Mouse (Mus musculus): ENCODE measurements around the gene Pcbp2. TPM values are rescaled to one million over a fixed set of nuclear protein-coding genes. Genes with fewer than 3 reads are reported as not detected.

The Pcbp2 gene
- polyA plus RNA-seq, 1 experiment from 2014 or later, result 68.4 TPM

DNA sequence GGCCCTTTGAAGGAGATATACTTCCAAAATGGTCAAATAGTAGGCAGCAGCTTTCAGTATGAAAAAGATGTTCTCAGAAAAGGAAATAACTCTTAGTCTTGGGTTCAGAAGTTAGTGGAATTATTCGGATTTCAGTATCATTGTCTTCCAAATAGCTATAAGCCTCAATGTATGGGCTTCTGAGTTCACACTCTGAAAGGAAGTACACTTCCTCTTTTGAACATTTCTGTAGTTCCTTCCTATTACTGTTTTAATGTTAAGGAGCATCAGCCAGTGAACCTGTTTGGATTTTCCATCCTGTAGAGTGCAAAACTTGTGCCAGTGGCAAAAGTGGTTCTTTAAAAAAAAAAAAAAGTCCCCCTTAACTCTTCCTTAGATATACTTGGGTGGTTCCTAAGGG is 38.3 kb upstream of the Pcbp2 start:
- no peak overlapping the region for H3K9ac ChIP-seq (replicated peaks)
- no peak for DNase-seq
- no peaks in the 10 kb centered on the region for H3K27me3 ChIP-seq (ENCODE audit: insufficient read depth, low read length)
- H3K4me3 ChIP-seq (ENCODE audit: low read depth, low read length), result no peak overlapping the region
- H3K36me3 ChIP-seq (replicated peaks; ENCODE audit: insufficient read depth, low read length), result peaks cover 69% of the 10 kb centered on the region
- H3K9me3 ChIP-seq (ENCODE audit: low read length), result no peaks in the 10 kb centered on the region
- WGBS (ENCODE audit: insufficient replicate concordance), result 54% methylated on average over 1 of the region's 1 CpGs
- no peak overlapping the region for H3K4me2 ChIP-seq (ENCODE audit: low read depth, low read length)
- no peaks in the 10 kb centered on the region for H3K4me1 ChIP-seq (ENCODE audit: insufficient read depth)
- H3K27ac ChIP-seq (ENCODE audit: low read depth), result no peak overlapping the region
- ATAC-seq, result no peak
- TF ChIP-seq EP300 (IDR thresholded peaks at IDR 0.05; ENCODE audit: low read depth) (no peak), CTCF (IDR thresholded peaks at IDR 0.05; ENCODE audit: low read depth) (no peak)

DNA sequence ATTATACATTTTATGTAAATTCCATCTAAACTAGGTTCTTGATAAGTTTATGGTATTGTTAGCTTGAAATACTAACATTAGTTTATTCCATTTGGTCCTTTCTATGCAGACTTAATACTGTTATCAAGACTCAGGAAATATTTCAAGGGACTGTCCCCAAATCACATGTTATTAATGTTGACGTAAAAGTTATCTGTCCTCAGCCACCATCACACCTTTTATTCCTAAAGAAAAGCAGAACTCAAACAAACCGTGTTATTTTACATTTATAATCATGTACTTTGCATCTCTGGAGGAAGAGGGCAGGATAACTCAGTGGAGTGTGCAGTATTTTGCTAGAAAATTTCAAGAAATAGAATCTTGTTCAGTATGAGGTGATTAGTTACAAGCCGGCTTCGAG is 37.2 kb upstream of the Pcbp2 start:
- TF ChIP-seq EP300 (IDR thresholded peaks at IDR 0.05; ENCODE audit: low read depth), result no peak
- no peak for TF ChIP-seq CTCF (IDR thresholded peaks at IDR 0.05; ENCODE audit: low read depth)
- Histone ChIP-seq H3K4me1 (ENCODE audit: insufficient read depth) (no peaks in the 10 kb centered on the region), H3K9ac (replicated peaks) (no peak overlapping the region), H3K36me3 (replicated peaks; ENCODE audit: insufficient read depth, low read length) (peaks cover 63% of the 10 kb centered on the region), H3K4me3 (ENCODE audit: low read depth, low read length) (no peak overlapping the region), H3K27me3 (ENCODE audit: insufficient read depth, low read length) (no peaks in the 10 kb centered on the region), H3K4me2 (ENCODE audit: low read depth, low read length) (no peak overlapping the region), H3K9me3 (ENCODE audit: low read length) (no peaks in the 10 kb centered on the region), H3K27ac (ENCODE audit: low read depth) (no peak overlapping the region)
- ATAC-seq (no peak), DNase-seq (no peak)
- 84% methylated on average over 4 of the region's 4 CpGs for WGBS (ENCODE audit: insufficient replicate concordance)

DNA sequence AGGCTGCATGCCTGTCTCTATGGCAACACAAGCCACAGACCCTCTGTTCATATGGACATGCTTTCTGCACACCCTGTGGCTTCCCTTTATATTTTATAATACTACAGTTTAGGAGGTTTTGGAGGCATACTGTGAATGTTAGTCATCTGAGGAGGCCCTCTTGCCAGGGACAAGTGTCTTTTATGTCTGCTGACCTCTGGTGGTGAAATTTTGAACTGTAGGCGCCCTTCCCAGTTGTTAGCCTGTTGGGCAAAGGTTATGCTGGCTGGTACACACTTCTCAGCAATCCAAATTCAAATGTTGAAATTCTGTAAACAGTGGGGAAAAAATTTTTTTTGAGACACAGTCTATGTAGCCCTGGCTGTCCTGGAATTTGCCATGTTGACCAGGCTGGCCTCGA is 27.8 kb upstream of the Pcbp2 start:
- Histone ChIP-seq H3K36me3 (replicated peaks; ENCODE audit: insufficient read depth, low read length) (no peaks in the 10 kb centered on the region), H3K4me3 (ENCODE audit: low read depth, low read length) (no peak overlapping the region), H3K4me2 (ENCODE audit: low read depth, low read length) (no peak overlapping the region), H3K27me3 (ENCODE audit: insufficient read depth, low read length) (no peaks in the 10 kb centered on the region), H3K27ac (ENCODE audit: low read depth) (no peak overlapping the region), H3K9me3 (ENCODE audit: low read length) (no peaks in the 10 kb centered on the region), H3K4me1 (ENCODE audit: insufficient read depth) (no peaks in the 10 kb centered on the region), H3K9ac (replicated peaks) (no peak overlapping the region)
- 44% methylated on average over 2 of the region's 2 CpGs for WGBS (ENCODE audit: insufficient replicate concordance)
- peak; percentile 81 for ATAC-seq
- no peak for TF ChIP-seq EP300 (IDR thresholded peaks at IDR 0.05; ENCODE audit: low read depth)
- TF ChIP-seq CTCF (IDR thresholded peaks at IDR 0.05; ENCODE audit: low read depth), result peak; percentile 86
- peak; percentile 90 for DNase-seq

DNA sequence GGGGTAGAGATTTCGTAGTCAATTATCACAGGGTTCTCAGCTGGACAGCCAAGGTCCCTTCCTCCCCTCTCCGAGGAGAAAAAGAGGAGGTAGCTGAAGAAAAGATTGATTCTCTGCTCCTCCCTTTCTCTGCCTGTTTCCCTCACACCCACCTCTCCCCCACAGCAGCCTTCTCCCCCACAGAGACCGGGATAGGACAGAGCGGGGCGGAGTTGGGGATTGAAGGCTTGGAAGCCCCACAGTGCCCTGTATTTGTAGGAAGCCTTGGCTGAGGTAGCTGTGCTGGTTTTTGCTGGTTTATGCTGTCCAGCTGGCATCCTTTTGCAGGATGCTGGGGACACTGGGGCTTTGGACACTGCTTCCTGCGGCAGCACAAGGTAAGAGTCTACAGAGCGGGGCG is 25.2 kb upstream of the Pcbp2 start, which contains the start of gene Amhr2:
Gene Amhr2, plus strand, starts transcription at position 222 of the 400 bp plus-strand sequence.
- WGBS (ENCODE audit: insufficient replicate concordance), result 71% methylated on average over 8 of the region's 8 CpGs
- no peak within 1 kb of the TSS for H3K9ac ChIP-seq (replicated peaks)
- ATAC-seq, result no peak
- no peaks in the 10 kb centered on the region for H3K36me3 ChIP-seq (replicated peaks; ENCODE audit: insufficient read depth, low read length)
- H3K27ac ChIP-seq (ENCODE audit: low read depth), result no peak within 1 kb of the TSS
- H3K4me1 ChIP-seq (ENCODE audit: insufficient read depth), result no peaks in the 10 kb centered on the region
- DNase-seq, result no peak
- no peaks in the 10 kb centered on the region for H3K9me3 ChIP-seq (ENCODE audit: low read length)
- no peaks in the 10 kb centered on the region for H3K27me3 ChIP-seq (ENCODE audit: insufficient read depth, low read length)
- TF ChIP-seq EP300 (IDR thresholded peaks at IDR 0.05; ENCODE audit: low read depth), result no peak
- no peak for TF ChIP-seq CTCF (IDR thresholded peaks at IDR 0.05; ENCODE audit: low read depth)
- H3K4me3 ChIP-seq (ENCODE audit: low read depth, low read length), result no peak within 1 kb of the TSS
- no peak within 1 kb of the TSS for H3K4me2 ChIP-seq (ENCODE audit: low read depth, low read length)

DNA sequence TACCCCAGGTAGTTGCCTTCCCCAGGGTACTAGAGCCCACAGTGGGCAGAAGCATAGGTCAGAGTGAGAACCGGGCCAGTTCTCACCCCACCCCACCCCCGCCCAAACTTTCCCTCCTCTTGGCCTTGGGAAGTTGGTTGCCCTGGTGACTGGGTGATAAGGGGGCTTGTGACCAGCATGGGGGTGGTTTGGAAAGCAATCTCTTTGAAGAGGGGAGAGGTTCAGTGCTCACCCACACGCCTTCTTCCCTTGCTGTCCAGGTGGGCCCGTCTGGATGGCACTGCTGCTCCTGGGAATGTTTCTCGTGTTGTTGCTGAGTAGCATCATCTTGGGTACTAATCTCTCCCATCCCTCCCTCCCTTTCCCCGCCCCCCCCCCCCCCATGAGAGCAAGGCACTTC is 23.9 kb upstream of the Pcbp2 start:
- Histone ChIP-seq H3K9me3 (ENCODE audit: low read length) (no peaks in the 10 kb centered on the region), H3K4me3 (ENCODE audit: low read depth, low read length) (no peak overlapping the region), H3K9ac (replicated peaks) (no peak overlapping the region), H3K4me1 (ENCODE audit: insufficient read depth) (no peaks in the 10 kb centered on the region), H3K4me2 (ENCODE audit: low read depth, low read length) (no peak overlapping the region), H3K27me3 (ENCODE audit: insufficient read depth, low read length) (no peaks in the 10 kb centered on the region), H3K36me3 (replicated peaks; ENCODE audit: insufficient read depth, low read length) (no peaks in the 10 kb centered on the region), H3K27ac (ENCODE audit: low read depth) (no peak overlapping the region)
- WGBS (ENCODE audit: insufficient replicate concordance), result 39% methylated on average over 5 of the region's 6 CpGs
- ATAC-seq, result no peak
- DNase-seq, result no peak
- TF ChIP-seq CTCF (IDR thresholded peaks at IDR 0.05; ENCODE audit: low read depth), result no peak
- no peak for TF ChIP-seq EP300 (IDR thresholded peaks at IDR 0.05; ENCODE audit: low read depth)

DNA sequence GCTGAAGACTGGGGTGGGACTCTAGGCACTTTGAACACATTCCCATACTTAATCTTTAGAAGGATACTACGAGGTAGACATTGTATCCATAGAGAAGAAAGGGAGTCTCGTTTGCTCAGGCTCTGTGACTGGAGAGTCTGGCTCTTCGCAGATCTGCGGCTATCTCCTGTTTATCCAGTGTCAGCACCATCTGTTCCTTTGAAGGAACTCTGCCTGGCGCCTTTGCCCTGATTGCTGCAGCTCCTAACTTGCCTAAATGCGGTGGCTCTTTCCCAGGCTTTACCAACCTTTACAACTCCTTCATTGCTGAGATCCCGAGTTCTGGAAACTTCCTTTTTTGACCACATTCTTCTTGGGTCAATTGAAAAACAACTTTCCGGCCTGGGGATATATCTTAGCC is 21.0 kb upstream of the Pcbp2 start:
- Histone ChIP-seq H3K27me3 (ENCODE audit: insufficient read depth, low read length) (no peaks in the 10 kb centered on the region), H3K4me2 (ENCODE audit: low read depth, low read length) (no peak overlapping the region), H3K27ac (ENCODE audit: low read depth) (no peak overlapping the region), H3K4me3 (ENCODE audit: low read depth, low read length) (no peak overlapping the region), H3K9ac (replicated peaks) (no peak overlapping the region), H3K4me1 (ENCODE audit: insufficient read depth) (no peaks in the 10 kb centered on the region), H3K36me3 (replicated peaks; ENCODE audit: insufficient read depth, low read length) (no peaks in the 10 kb centered on the region), H3K9me3 (ENCODE audit: low read length) (no peaks in the 10 kb centered on the region)
- WGBS (ENCODE audit: insufficient replicate concordance), result 68% methylated on average over 8 of the region's 8 CpGs
- ATAC-seq, result no peak
- no peak for TF ChIP-seq CTCF (IDR thresholded peaks at IDR 0.05; ENCODE audit: low read depth)
- TF ChIP-seq EP300 (IDR thresholded peaks at IDR 0.05; ENCODE audit: low read depth), result no peak
- no peak for DNase-seq

DNA sequence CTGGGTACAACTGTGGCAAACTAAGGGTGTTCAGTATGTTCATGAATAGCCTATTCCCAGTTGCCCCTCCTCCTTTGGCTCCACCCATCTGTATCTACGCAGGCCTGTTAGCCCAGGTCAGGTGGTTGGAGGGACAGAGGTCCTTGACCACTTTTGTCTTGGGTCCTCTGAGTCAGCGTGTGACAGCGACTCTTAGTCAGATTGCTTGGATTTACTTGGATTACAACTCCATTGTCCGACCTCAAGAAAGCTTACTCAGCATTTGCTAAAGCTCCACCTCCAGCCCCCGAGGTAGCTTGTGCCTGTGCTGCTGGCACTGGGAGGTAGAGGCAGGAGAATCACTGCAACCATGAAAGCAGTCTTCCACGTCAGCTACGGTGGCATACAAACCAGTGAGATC is 19.4 kb upstream of the Pcbp2 start:
- H3K9me3 ChIP-seq (ENCODE audit: low read length), result no peaks in the 10 kb centered on the region
- DNase-seq, result peak; percentile 45
- no peaks in the 10 kb centered on the region for H3K27me3 ChIP-seq (ENCODE audit: insufficient read depth, low read length)
- H3K36me3 ChIP-seq (replicated peaks; ENCODE audit: insufficient read depth, low read length), result no peaks in the 10 kb centered on the region
- peak overlapping the region; percentile 49 for H3K4me2 ChIP-seq (ENCODE audit: low read depth, low read length)
- H3K4me3 ChIP-seq (ENCODE audit: low read depth, low read length), result no peak overlapping the region
- TF ChIP-seq EP300 (IDR thresholded peaks at IDR 0.05; ENCODE audit: low read depth) (no peak), CTCF (IDR thresholded peaks at IDR 0.05; ENCODE audit: low read depth) (no peak)
- no peaks in the 10 kb centered on the region for H3K4me1 ChIP-seq (ENCODE audit: insufficient read depth)
- WGBS (ENCODE audit: insufficient replicate concordance), result 31% methylated on average over 7 of the region's 7 CpGs
- peak; percentile 86 for ATAC-seq
- peak overlapping the region; percentile 13 for H3K27ac ChIP-seq (ENCODE audit: low read depth)
- H3K9ac ChIP-seq (replicated peaks), result no peak overlapping the region

Data from liver, postnatal 0 days (tissue).